Mouse (Mus musculus): ENCODE data around the gene N4bp1.

Gene N4bp1

DNA sequence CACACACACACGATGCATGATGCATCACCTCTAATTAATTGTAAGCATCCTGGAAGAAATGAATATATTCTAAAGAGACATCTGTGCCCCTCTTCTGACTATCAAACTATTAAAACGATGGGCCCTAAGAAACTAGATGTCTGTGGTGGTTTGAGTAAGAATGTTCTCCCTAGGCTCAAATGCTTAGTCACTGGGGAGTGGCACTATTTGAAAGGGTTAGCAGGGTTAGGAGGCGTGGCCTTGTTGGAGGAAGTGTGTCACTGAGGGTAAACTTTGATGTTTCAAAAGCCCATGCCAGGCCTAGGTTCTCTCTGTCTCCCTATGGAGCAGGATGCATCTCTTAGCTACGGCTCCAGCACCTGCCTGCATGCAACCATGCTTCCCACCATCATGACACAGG lies 10.3 kb upstream of the N4bp1 start:
- no peak for DNase-seq (ENCODE audit: low spot score)

- DNase-seq (ENCODE audit: low spot score) = no peak
Observed at GRCm38 (mm10) chr8:86894194-86894761, 9.2 kb upstream of the N4bp1 start.

GRCm38 (mm10) chr8:86893554-86893953 lies 8.5 kb upstream of the N4bp1 start:
- DNase-seq (ENCODE audit: low spot score) = no peak

DNA sequence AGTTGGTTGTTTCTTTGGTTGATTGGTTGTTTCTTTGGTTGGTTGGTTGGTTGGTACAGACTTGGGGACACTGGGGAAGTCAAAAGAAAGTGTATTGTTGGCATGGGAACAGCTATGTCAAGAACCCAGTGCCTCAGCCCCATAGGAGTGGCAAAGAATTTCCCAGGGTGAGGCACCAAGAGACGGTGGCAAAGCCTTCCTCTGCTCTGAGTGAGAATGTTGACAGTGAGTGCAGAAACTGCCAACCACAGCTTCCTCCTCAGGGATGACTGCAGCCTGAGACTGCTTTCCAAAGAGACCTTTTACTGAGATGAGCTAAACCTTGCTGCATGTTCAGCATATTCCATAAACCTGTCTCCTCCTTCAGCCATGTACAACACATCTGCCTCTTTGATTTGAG lies 6.5 kb upstream of the N4bp1 start:
- DNase-seq (ENCODE audit: low spot score) = no peak

GRCm38 (mm10) chr8:86888058-86888939 lies 3.2 kb upstream of the N4bp1 start:
- no peak for DNase-seq (ENCODE audit: low spot score)

DNA sequence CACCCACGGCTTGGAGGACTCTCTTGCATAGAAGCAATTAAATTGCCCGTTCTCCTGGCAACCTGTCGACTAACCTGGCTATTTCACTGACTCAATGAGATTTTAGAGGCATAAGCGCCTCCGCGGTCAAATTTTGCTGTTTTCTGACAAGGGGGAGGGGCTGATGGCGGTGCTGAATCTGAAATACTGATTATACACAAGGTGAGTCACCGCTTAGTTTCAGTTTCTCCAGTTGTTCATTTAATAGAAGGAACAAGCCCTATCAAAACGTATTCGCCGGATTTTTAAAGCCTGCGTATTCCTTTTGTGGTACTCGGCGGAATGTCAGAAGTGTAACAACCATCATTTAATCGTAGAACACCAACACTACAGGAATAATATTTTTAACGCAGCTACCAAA lies 991 bp downstream of the N4bp1 start:
- no peak for DNase-seq (ENCODE audit: low spot score)

DNA sequence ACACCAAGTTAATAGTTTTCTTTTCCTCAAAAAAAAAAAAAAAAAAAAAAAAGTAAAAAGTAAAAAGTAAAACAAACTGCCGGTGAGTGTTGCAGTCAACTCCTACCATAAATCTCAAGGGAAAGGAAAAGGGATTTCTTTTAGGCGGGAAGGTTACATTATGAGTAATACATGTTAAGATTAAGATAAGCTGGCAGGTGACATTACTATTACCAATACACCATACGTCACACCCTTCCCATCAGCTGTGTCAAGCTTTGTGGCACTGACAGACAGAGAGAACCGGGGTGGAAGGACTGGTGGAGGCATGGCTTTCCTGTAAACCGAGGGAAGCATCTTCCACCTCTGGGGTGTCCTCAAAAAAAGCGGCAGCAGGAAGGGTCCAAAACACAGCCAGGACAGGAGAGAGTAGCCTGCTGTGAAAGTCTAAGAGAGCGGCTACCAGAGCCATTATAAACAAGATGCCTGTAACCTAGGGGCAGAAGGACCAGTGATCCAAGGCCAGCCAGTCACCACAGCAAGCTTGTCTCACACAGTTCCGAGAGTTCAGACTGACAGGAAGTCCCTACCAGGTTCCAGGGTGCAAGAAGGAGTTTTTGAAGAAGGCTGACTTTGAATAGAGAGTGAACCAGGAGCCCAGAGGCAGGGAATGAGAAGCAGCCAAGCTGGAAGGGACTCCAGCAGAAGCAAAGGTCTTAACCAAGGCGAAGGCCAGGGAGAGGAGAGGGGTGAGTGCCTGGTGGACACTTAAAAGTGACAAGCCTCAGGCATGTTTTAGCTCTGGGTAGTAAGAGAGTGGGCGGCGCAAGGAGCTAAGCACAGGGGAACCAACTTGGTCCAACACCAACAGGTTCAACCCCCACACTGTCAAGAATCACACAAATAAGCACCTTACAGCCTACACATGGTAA lies 2.2 kb downstream of the N4bp1 start:
- no peak for DNase-seq (ENCODE audit: low spot score)

- DNase-seq (ENCODE audit: low spot score) = no peak
Observed at GRCm38 (mm10) chr8:86881951-86882350, 3.1 kb downstream of the N4bp1 start.

DNA sequence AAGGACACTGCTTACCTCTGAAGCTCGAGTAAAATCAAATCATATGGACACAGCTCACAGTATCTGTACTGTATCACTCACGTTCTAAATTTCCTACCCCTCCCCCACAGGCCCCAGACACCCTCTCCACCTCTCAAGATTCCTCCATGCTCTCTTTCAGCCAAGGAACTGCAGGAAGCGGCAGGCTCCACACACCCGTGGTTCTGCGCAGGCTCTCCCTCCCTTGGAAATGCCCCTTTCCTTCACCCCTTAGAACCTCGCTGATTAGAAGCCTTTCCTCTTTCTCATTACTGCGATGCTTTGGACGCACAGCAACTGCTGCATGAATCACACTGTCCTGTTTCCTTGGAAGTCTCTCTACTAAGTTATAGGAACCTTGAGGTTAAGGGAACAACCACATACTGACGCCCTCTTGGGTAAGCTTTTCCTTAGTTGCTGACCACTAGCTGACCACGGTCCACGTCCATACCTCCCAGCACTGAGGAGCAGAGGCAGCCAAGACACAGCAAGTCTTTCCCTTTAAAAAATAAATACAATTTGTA lies 3.9 kb downstream of the N4bp1 start:
- DNase-seq (ENCODE audit: low spot score) = no peak

DNA sequence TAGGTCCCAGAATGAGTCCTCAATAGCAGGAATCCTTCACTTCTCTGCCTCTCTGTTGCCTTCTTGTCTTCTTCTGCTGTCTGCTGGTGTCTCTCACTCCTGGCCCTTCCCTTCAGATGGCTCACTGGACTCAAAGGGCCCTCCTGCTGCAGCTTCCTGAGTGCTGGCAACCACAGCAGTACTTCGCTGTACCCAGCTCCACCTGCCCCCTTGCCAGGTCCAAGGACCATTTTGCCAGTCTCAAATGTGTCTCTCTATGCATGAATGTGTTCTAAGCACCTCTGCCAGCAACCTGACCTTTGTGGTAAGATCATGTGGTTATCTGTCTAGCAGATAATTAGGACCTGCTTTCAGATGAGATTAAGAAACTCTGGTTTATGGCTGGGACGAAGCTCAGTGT lies 8.2 kb downstream of the N4bp1 start:
- DNase-seq (ENCODE audit: low spot score) = no peak

DNA sequence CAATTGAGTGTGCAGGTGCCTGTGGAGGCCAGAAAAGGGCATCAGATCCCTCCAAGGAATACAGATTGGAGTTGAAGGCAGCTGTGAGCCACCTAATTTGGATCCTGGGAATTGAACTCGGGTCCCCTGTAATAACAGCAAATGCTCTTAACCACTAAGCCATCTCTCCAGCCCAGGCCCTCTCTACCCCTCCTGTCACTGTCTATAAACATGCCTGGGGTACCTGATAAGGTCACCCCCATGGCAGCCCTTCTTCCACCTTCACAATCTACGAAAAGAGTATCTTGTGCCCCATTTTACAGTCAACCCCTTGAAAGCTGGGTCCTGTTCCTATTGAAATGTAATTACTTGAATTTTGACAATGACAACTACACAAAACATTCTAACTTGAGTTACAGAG lies 11.0 kb downstream of the N4bp1 start:
- DNase-seq (ENCODE audit: low spot score) = no peak

DNA sequence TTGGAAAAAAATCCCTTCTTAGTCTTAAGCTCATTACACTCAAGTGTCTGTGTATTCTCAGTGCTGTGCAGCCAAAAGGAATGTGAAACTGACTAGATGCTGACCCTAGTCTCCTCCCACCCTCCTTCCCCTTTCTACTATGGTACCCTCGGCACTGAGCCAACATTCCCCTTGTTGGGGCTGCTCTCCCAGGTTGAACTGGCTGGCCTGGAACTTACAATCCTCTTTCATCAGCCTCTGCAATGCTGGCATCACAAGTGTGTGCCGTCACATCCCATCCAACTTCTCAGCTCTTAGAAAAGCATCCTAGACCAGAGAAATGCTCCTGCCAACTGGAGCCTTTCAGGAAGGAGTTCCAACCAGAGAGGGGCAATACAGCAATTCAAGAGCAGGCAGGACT lies 11.9 kb downstream of the N4bp1 start:
- DNase-seq (ENCODE audit: low spot score) = no peak

GRCm38 (mm10) chr8:86872097-86872815 lies 12.8 kb downstream of the N4bp1 start:
- DNase-seq (ENCODE audit: low spot score) = no peak

- no peak for DNase-seq (ENCODE audit: low spot score)
Observed at GRCm38 (mm10) chr8:86871421-86871820, 13.6 kb downstream of the N4bp1 start.

DNA sequence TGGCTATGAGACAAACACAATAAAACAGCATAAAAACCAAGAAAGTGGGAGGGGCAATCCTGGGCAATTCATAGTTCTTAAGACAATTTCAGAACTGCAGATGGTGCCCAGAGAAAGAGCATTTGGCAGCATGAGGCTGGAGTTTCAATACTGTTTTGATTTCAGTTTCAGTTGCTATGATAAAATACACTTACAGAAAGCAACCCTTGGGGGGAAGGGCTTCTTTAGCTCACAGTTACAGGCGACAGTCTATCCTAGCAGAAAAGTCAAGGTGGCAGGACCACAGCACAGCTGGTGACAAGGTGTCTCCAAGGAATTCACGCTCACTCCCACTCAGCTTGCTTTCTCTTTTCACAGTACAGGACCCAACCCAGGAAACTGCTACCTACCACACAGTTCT lies 14.3 kb downstream of the N4bp1 start:
- DNase-seq (ENCODE audit: low spot score) = no peak

- no peak for DNase-seq (ENCODE audit: low spot score)
Observed at GRCm38 (mm10) chr8:86868041-86868440, 17.0 kb downstream of the N4bp1 start.

- no peak for DNase-seq (ENCODE audit: low spot score)
Observed at GRCm38 (mm10) chr8:86864764-86865163, 20.3 kb downstream of the N4bp1 start.

- no peak for DNase-seq (ENCODE audit: low spot score)
Observed at GRCm38 (mm10) chr8:86862837-86863236, 22.2 kb downstream of the N4bp1 start.

DNA sequence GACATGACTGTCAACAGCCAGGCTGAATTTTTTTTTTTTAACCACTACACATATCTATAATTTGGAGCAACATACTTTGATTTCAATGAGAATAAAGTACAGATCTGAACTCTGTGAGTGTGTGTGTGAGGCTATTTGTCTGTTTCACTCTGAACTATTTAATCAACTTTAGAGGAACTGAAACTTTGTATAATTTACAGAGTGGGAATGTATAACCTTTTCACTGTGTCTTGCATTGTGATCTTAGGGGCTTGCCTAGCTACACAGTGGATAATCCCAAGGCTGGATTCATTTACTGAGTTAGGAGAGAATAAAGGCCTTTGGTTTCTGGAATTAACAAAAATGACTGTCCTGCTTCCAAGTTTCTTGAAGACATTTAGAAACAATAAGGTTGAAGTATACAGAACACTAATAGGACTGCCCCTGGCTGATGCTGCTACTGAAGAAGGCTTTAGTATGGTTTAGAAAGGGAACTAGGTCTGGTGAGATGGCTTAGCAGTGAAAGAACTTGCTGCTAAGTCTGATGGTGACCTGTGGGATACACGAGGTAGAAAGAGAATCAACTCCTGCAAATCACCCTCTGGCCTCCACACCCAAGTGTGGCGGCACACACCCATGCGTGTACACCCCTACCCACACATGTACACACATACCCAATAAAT lies 22.8 kb downstream of the N4bp1 start:
- DNase-seq (ENCODE audit: low spot score) = no peak

DNA sequence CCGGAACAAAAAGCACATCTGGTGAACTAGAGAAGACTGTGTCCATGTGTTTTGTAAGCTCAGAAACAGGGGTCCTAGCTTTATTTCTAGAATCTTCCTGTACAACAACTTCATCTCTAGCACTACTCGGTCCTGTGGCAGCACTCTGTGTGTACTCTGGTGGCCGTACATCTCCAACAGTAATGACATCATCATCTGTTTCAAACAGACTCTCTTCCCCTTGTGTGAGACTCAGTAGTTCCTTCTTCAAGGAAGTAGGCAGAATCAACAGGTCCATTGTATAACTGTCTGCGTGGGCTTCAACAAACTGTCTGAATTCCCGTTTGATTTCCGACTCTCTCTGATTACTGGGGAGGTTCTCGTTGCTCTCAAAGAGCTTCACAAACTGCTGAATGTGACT lies 23.5 kb downstream of the N4bp1 start:
- no peak for DNase-seq (ENCODE audit: low spot score)

DNA sequence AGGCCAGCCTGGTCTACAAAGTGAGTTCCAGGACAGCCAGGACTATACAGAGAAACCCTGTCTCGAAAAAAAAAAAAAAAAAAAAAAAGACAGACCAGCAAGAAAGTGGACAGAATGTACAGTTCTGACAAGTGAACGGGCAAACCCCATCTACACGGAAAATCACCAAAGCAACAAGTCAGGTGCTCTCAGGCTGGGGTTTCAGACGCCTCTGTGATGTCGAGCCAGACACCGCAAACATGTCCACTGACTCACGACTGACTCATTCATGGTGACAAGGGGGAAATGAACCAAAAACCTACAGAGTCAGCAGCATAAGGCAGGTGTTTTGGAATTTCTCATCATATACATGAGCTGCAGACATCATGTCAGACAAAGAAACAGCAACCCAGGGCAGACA lies 28.8 kb downstream of the N4bp1 start:
- no peak for DNase-seq (ENCODE audit: low spot score)

Data from left cerebral cortex, adult 11 months (tissue).